Comparison of ENCODE assay signal across 16 mouse cellular contexts in the genomic region with DNA sequence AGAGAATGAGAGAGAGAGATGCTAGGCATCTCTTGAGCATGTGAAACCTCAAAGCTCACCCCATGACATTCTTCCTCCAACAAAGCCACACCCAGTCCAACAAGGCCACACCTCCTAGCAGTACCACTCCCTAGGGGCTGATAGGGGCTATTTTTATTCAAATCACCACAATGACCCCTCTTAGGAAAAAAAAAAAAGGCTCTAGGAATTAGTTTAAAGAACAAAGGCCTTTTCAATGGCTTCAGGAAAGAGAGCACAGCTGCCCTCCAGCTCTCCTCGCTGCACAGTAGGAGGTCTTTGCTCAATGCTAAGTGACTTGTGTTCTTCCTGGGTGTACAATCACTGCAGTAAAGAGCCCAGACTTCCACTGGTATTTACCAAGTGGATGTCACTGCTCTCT.
A peak's percentile ranks its signal among the peaks of the same experiment; 100 is the strongest.
DNase-seq lines count a peak whose midpoint lies in the region; ATAC-seq lines count a peak whose summit lies in the region.
"Had no signal": no experiment of that assay in that cellular context is flagged by ENCODE, and none has a peak within 500 bp of the region (broad histone marks: within the 10 kb centered on the region; RNA-seq: fewer than 3 reads in every experiment).

No protein-coding gene starts in this region.

- no peak overlapping the region for H3K27ac ChIP-seq in midbrain, embryonic 11.5 days (ENCODE audit: low read depth, low read length)
- no peak overlapping the region for H3K27ac ChIP-seq in midbrain, embryonic 15.5 days
- no peak overlapping the region for H3K27ac ChIP-seq in forebrain, embryonic 15.5 days (replicated peaks)
- no peak overlapping the region for H3K27ac ChIP-seq in neural tube, embryonic 12.5 days
- H3K27ac ChIP-seq: embryonic facial prominence, embryonic 15.5 days; heart, embryonic 13.5 days had no signal

- 4% methylated on average over 1 of the region's 1 CpGs for WGBS in midbrain, embryonic 11.5 days
- 8% methylated on average over 1 of the region's 1 CpGs for WGBS in midbrain, embryonic 15.5 days
- 0% methylated on average over 1 of the region's 1 CpGs for WGBS in forebrain, embryonic 15.5 days
- WGBS in neural tube, embryonic 12.5 days = 11% methylated on average over 1 of the region's 1 CpGs

- H3K36me3 ChIP-seq in midbrain, embryonic 11.5 days (ENCODE audit: control insufficient read depth, insufficient read depth, low read length) = no peaks in the 10 kb centered on the region
- H3K36me3 ChIP-seq in midbrain, embryonic 15.5 days (replicated peaks) = no peaks in the 10 kb centered on the region
- H3K36me3 ChIP-seq in forebrain, embryonic 15.5 days = no peaks in the 10 kb centered on the region
- H3K36me3 ChIP-seq in neural tube, embryonic 12.5 days = no peaks in the 10 kb centered on the region
- H3K36me3 ChIP-seq: embryonic facial prominence, embryonic 15.5 days; heart, embryonic 13.5 days had no signal

- peak; percentile 95 for ATAC-seq in midbrain, embryonic 11.5 days (ENCODE audit: low FRiP score)
- no peak for ATAC-seq in midbrain, embryonic 15.5 days (replicated peaks)
- ATAC-seq in forebrain, embryonic 15.5 days (replicated peaks) = 0 out of 2 replicates have a peak, but pooled peaks have one; percentile 55
- peak; percentile 94 for ATAC-seq in neural tube, embryonic 12.5 days (ENCODE audit: low FRiP score, low read depth)
- ATAC-seq: inflammation-experienced regulatory T-cells, adult 6 months; lung, postnatal 0 days had no signal

- H3K27me3 ChIP-seq in midbrain, embryonic 11.5 days (ENCODE audit: control insufficient read depth, insufficient read depth, low read length) = no peaks in the 10 kb centered on the region
- no peaks in the 10 kb centered on the region for H3K27me3 ChIP-seq in midbrain, embryonic 15.5 days (replicated peaks)
- no peaks in the 10 kb centered on the region for H3K27me3 ChIP-seq in forebrain, embryonic 15.5 days
- no peaks in the 10 kb centered on the region for H3K27me3 ChIP-seq in neural tube, embryonic 12.5 days (replicated peaks)
- H3K27me3 ChIP-seq: embryonic facial prominence, embryonic 15.5 days; heart, embryonic 13.5 days had no signal

- no peak overlapping the region for H3K4me3 ChIP-seq in midbrain, embryonic 11.5 days (ENCODE audit: low read depth, low read length)
- H3K4me3 ChIP-seq in midbrain, embryonic 15.5 days = no peak overlapping the region
- no peak overlapping the region for H3K4me3 ChIP-seq in forebrain, embryonic 15.5 days
- no peak overlapping the region for H3K4me3 ChIP-seq in neural tube, embryonic 12.5 days
- H3K4me3 ChIP-seq: embryonic facial prominence, embryonic 15.5 days; heart, embryonic 13.5 days had no signal

- no peaks in the 10 kb centered on the region for H3K4me1 ChIP-seq in midbrain, embryonic 11.5 days (ENCODE audit: control insufficient read depth, insufficient read depth, low read length)
- H3K4me1 ChIP-seq in midbrain, embryonic 15.5 days = no peaks in the 10 kb centered on the region
- H3K4me1 ChIP-seq in forebrain, embryonic 15.5 days = no peaks in the 10 kb centered on the region
- H3K4me1 ChIP-seq in neural tube, embryonic 12.5 days = peaks cover 4% of the 10 kb centered on the region; the same call in 1 of the 2 replicates
- H3K4me1 ChIP-seq: embryonic facial prominence, embryonic 15.5 days; heart, embryonic 13.5 days had no signal

- no peak overlapping the region for H3K9ac ChIP-seq in midbrain, embryonic 11.5 days (ENCODE audit: low read length)
- no peak overlapping the region for H3K9ac ChIP-seq in midbrain, embryonic 15.5 days
- no peak overlapping the region for H3K9ac ChIP-seq in forebrain, embryonic 15.5 days (replicated peaks)
- H3K9ac ChIP-seq in neural tube, embryonic 12.5 days = no peak overlapping the region
- H3K9ac ChIP-seq: embryonic facial prominence, embryonic 15.5 days; heart, embryonic 13.5 days had no signal

- no peaks in the 10 kb centered on the region for H3K9me3 ChIP-seq in midbrain, embryonic 11.5 days (ENCODE audit: control insufficient read depth, low read length)
- H3K9me3 ChIP-seq in midbrain, embryonic 15.5 days = no peaks in the 10 kb centered on the region
- no peaks in the 10 kb centered on the region for H3K9me3 ChIP-seq in forebrain, embryonic 15.5 days
- no peaks in the 10 kb centered on the region for H3K9me3 ChIP-seq in neural tube, embryonic 12.5 days
- H3K9me3 ChIP-seq: embryonic facial prominence, embryonic 15.5 days; heart, embryonic 13.5 days had no signal

- peak; percentile 85 for DNase-seq in midbrain, embryonic 11.5 days (ENCODE audit: low spot score, missing footprints)
- peak; percentile 58 for DNase-seq in embryo, embryonic 10.5 days (ENCODE audit: low spot score)
- no peak for DNase-seq in cerebellum, adult 9-11 months
- DNase-seq in gastrocnemius, adult 8-10 months (ENCODE audit: low spot score in 2 of 2) = no peak
- no peak for DNase-seq in layer of hippocampus, postnatal 25 days (ENCODE audit: extremely low spot score in 1 of 2, low spot score in 1 of 2)
- DNase-seq: adrenal gland, postnatal 25 days; cerebellum, adult 11-12 months; kidney, postnatal 36 days; thymus, postnatal 25 days had no signal

- H3K4me2 ChIP-seq in midbrain, embryonic 11.5 days = no peak overlapping the region
- H3K4me2 ChIP-seq in midbrain, embryonic 15.5 days = no peak overlapping the region
- H3K4me2 ChIP-seq in forebrain, embryonic 15.5 days (replicated peaks) = no peak overlapping the region
- no peak overlapping the region for H3K4me2 ChIP-seq in neural tube, embryonic 12.5 days (replicated peaks)
- H3K4me2 ChIP-seq: embryonic facial prominence, embryonic 15.5 days; heart, embryonic 13.5 days had no signal

Comparison
In these comparisons a context has a peak if more than half of its experiments do, and no peak if none do; other contexts are left out.
1. DNase-seq: peak in midbrain, embryonic 11.5 days (single experiment) and embryo, embryonic 10.5 days (single experiment); none in cerebellum, adult 9-11 months (single experiment), gastrocnemius, adult 8-10 months (0 of 2) and layer of hippocampus, postnatal 25 days (0 of 2).